ENCODE assay signal across 28 mouse cellular contexts in the genomic region with DNA sequence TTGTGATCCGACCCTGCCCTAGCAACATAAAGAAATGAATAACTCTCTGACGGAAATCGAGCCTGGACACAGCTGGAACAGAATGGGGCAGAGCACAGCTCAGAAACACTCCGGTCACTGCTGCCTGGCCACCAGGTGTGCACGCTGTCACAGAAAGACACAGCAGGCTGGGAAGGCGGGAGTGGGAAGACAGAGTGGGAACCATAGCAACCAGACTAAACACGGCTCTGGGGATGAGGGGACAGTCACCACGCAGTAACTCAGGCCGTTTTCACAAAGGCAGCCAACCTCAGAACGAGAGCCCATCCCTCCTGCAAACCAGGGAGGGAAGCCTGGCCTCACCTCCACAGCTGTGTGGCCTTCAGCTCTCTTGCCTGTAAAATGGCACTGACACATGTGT. TPM values are rescaled to one million over a fixed set of nuclear protein-coding genes. Genes with fewer than 3 reads are reported as not detected.
DNase-seq lines count a peak whose midpoint lies in the region; ATAC-seq and TF ChIP-seq lines count a peak whose summit lies in the region.
"Had no signal": no experiment of that assay in that cellular context is flagged by ENCODE, and none has a peak within 500 bp of the region (broad histone marks: within the 10 kb centered on the region; RNA-seq: fewer than 3 reads in every experiment).

No protein-coding gene starts in this region.

- WGBS in embryonic facial prominence, embryonic 14.5 days: 62% methylated on average over 10 of the region's 10 CpGs
- WGBS in embryonic facial prominence, embryonic 10.5 days: 75% methylated on average over 10 of the region's 10 CpGs
- 34% methylated on average over 10 of the region's 10 CpGs for WGBS in midbrain, embryonic 14.5 days
- WGBS in midbrain, postnatal 0 days: 44% methylated on average over 10 of the region's 10 CpGs
- 47% methylated on average over 10 of the region's 10 CpGs for WGBS in neural tube, embryonic 14.5 days

- no peak overlapping the region for H3K4me2 ChIP-seq in embryonic facial prominence, embryonic 14.5 days (ENCODE audit: low read depth, low read length)
- H3K4me2 ChIP-seq in midbrain, embryonic 14.5 days (ENCODE audit: low read length): no peak overlapping the region
- H3K4me2 ChIP-seq in midbrain, postnatal 0 days (ENCODE audit: low read depth, low read length, poor library complexity, severe bottlenecking): no peak overlapping the region
- H3K4me2 ChIP-seq in neural tube, embryonic 14.5 days (ENCODE audit: low read depth, low read length): no peak overlapping the region
- H3K4me2 ChIP-seq: embryonic facial prominence, embryonic 12.5 days; forebrain, embryonic 15.5 days; heart, embryonic 12.5 days; liver, embryonic 15.5 days; lung, embryonic 15.5 days had no signal

- DNase-seq in embryonic facial prominence, embryonic 14.5 days (ENCODE audit: low spot score): no peak
- no peak for DNase-seq in embryonic facial prominence, embryonic 10.5 days (ENCODE audit: low spot score)
- DNase-seq in left cerebral cortex, postnatal 14 days (ENCODE audit: low spot score in 2 of 2): peak; percentile 38 to 54
- no peak for DNase-seq in left cerebral cortex, adult 11 months (ENCODE audit: low spot score)
- peak; percentile 33 for DNase-seq in midbrain, embryonic 14.5 days
- no peak for DNase-seq in midbrain, postnatal 0 days (ENCODE audit: low spot score)
- DNase-seq: adrenal gland, adult 8-10 months; cerebellum, adult 18-20 months; cerebellum, postnatal 14 days; gastrocnemius, postnatal 25 days; heart, adult 18-20 months; heart, postnatal 10 days; kidney, adult 2 months; layer of hippocampus, adult 9-11 months; liver; lung, postnatal 36 days; thymus, adult 18-20 months; thymus, postnatal 36 days had no signal

- H3K4me1 ChIP-seq in embryonic facial prominence, embryonic 14.5 days (ENCODE audit: control insufficient read depth, insufficient read depth, low read length): no peaks in the 10 kb centered on the region
- no peaks in the 10 kb centered on the region for H3K4me1 ChIP-seq in embryonic facial prominence, embryonic 10.5 days
- no peaks in the 10 kb centered on the region for H3K4me1 ChIP-seq in midbrain, embryonic 14.5 days (ENCODE audit: control insufficient read depth, insufficient read depth, low read length)
- H3K4me1 ChIP-seq in midbrain, postnatal 0 days (ENCODE audit: insufficient read depth, low read length): no peaks in the 10 kb centered on the region
- H3K4me1 ChIP-seq in neural tube, embryonic 14.5 days (ENCODE audit: control insufficient read depth, insufficient read depth, low read length): no peaks in the 10 kb centered on the region
- H3K4me1 ChIP-seq: embryonic facial prominence, embryonic 12.5 days; forebrain, embryonic 15.5 days; heart, embryonic 12.5 days; liver, embryonic 15.5 days; lung, embryonic 15.5 days had no signal

- ATAC-seq in embryonic facial prominence, embryonic 14.5 days (ENCODE audit: low read depth): no peak
- no peak for ATAC-seq in midbrain, embryonic 14.5 days (ENCODE audit: low FRiP score, low TSS enrichment)
- no peak for ATAC-seq in midbrain, postnatal 0 days (ENCODE audit: low FRiP score)
- ATAC-seq in neural tube, embryonic 14.5 days (ENCODE audit: low read depth): no peak
- ATAC-seq in erythroid progenitor cell, adult 5-6 weeks (replicated peaks; ENCODE audit: low FRiP score, poor library complexity, severe bottlenecking): no peak
- ATAC-seq: activated CD4-positive, CD25-positive, alpha-beta regulatory T cell, adult 4 months; forebrain, embryonic 15.5 days; inflammation-experienced regulatory T-cells, adult 6 months had no signal

- H3K9me3 ChIP-seq in embryonic facial prominence, embryonic 14.5 days (ENCODE audit: control insufficient read depth, low read length): no peaks in the 10 kb centered on the region
- H3K9me3 ChIP-seq in embryonic facial prominence, embryonic 10.5 days: no peaks in the 10 kb centered on the region
- no peaks in the 10 kb centered on the region for H3K9me3 ChIP-seq in midbrain, embryonic 14.5 days (ENCODE audit: control insufficient read depth, low read length)
- H3K9me3 ChIP-seq in midbrain, postnatal 0 days (ENCODE audit: low read length): no peaks in the 10 kb centered on the region
- no peaks in the 10 kb centered on the region for H3K9me3 ChIP-seq in neural tube, embryonic 14.5 days (ENCODE audit: control insufficient read depth, low read length)
- H3K9me3 ChIP-seq: embryonic facial prominence, embryonic 12.5 days; forebrain, embryonic 15.5 days; heart, embryonic 12.5 days; liver, embryonic 15.5 days; lung, embryonic 15.5 days had no signal

- no peak for TF ChIP-seq CTCF in midbrain, postnatal 0 days (IDR thresholded peaks at IDR 0.05)

- intact Hi-C loops in left cerebral cortex, postnatal 14 days (cut with DNase I): no loop called here

- H3K27me3 ChIP-seq in embryonic facial prominence, embryonic 14.5 days (replicated peaks; ENCODE audit: control insufficient read depth, insufficient read depth, low read length): no peaks in the 10 kb centered on the region
- no peaks in the 10 kb centered on the region for H3K27me3 ChIP-seq in embryonic facial prominence, embryonic 10.5 days (replicated peaks; ENCODE audit: low read depth, poor library complexity, severe bottlenecking)
- no peaks in the 10 kb centered on the region for H3K27me3 ChIP-seq in midbrain, embryonic 14.5 days (ENCODE audit: control insufficient read depth, insufficient read depth, low read length)
- H3K27me3 ChIP-seq in midbrain, postnatal 0 days (ENCODE audit: insufficient read depth, low read length): no peaks in the 10 kb centered on the region
- H3K27me3 ChIP-seq in neural tube, embryonic 14.5 days (ENCODE audit: control insufficient read depth, insufficient read depth, low read length): no peaks in the 10 kb centered on the region
- H3K27me3 ChIP-seq: embryonic facial prominence, embryonic 12.5 days; forebrain, embryonic 15.5 days; heart, embryonic 12.5 days; liver, embryonic 15.5 days; lung, embryonic 15.5 days had no signal

- H3K9ac ChIP-seq in embryonic facial prominence, embryonic 14.5 days (ENCODE audit: low read depth, low read length): peak overlapping the region; percentile 5; the same call in 1 of the 2 replicates
- H3K9ac ChIP-seq in midbrain, embryonic 14.5 days (replicated peaks; ENCODE audit: low read length): no peak overlapping the region
- no peak overlapping the region for H3K9ac ChIP-seq in midbrain, postnatal 0 days (replicated peaks; ENCODE audit: low read length, poor library complexity, severe bottlenecking)
- H3K9ac ChIP-seq in neural tube, embryonic 14.5 days (replicated peaks; ENCODE audit: low read depth, low read length): 0 out of 2 replicates have a peak overlapping the region, but pooled peaks have one; percentile 16
- H3K9ac ChIP-seq: embryonic facial prominence, embryonic 12.5 days; forebrain, embryonic 15.5 days; heart, embryonic 12.5 days; liver, embryonic 15.5 days; lung, embryonic 15.5 days had no signal

- H3K36me3 ChIP-seq in embryonic facial prominence, embryonic 14.5 days (ENCODE audit: control insufficient read depth, insufficient read depth, low read length): peaks cover 14% of the 10 kb centered on the region; the same call in 1 of the 2 replicates
- peaks cover 45% of the 10 kb centered on the region for H3K36me3 ChIP-seq in embryonic facial prominence, embryonic 10.5 days (replicated peaks)
- H3K36me3 ChIP-seq in midbrain, embryonic 14.5 days (ENCODE audit: control insufficient read depth, insufficient read depth, low read length): no peaks in the 10 kb centered on the region
- H3K36me3 ChIP-seq in midbrain, postnatal 0 days (ENCODE audit: insufficient read depth, low read length): peaks cover 7% of the 10 kb centered on the region
- no peaks in the 10 kb centered on the region for H3K36me3 ChIP-seq in neural tube, embryonic 14.5 days (ENCODE audit: control insufficient read depth, insufficient read depth, low read length)
- H3K36me3 ChIP-seq: forebrain, embryonic 15.5 days had no signal

- no peak overlapping the region for H3K27ac ChIP-seq in embryonic facial prominence, embryonic 14.5 days (replicated peaks; ENCODE audit: low read depth, low read length)
- H3K27ac ChIP-seq in embryonic facial prominence, embryonic 10.5 days (replicated peaks): no peak overlapping the region
- H3K27ac ChIP-seq in midbrain, embryonic 14.5 days (replicated peaks; ENCODE audit: low read depth, low read length): no peak overlapping the region
- H3K27ac ChIP-seq in midbrain, postnatal 0 days (ENCODE audit: low read depth, low read length): no peak overlapping the region
- H3K27ac ChIP-seq in neural tube, embryonic 14.5 days (ENCODE audit: low read depth, low read length): no peak overlapping the region
- H3K27ac ChIP-seq: embryonic facial prominence, embryonic 12.5 days; forebrain, embryonic 15.5 days; kidney, postnatal 0 days; liver, embryonic 15.5 days; lung, embryonic 15.5 days had no signal

- H3K4me3 ChIP-seq in embryonic facial prominence, embryonic 14.5 days (ENCODE audit: low read depth, low read length): no peak overlapping the region
- H3K4me3 ChIP-seq in embryonic facial prominence, embryonic 10.5 days: no peak overlapping the region
- H3K4me3 ChIP-seq in midbrain, embryonic 14.5 days (replicated peaks; ENCODE audit: low read depth, low read length): no peak overlapping the region
- H3K4me3 ChIP-seq in midbrain, postnatal 0 days (ENCODE audit: low read depth, low read length): no peak overlapping the region
- H3K4me3 ChIP-seq in neural tube, embryonic 14.5 days (ENCODE audit: low read depth, low read length): no peak overlapping the region
- H3K4me3 ChIP-seq: embryonic facial prominence, embryonic 12.5 days; forebrain, embryonic 15.5 days; heart, embryonic 12.5 days; liver, embryonic 15.5 days; lung, embryonic 15.5 days had no signal

RNA-seq across cellular contexts. Expression of a gene that starts 34.0 kb away (rescaled TPM):
- 27.3 and 29.9 TPM in 2 replicates for polyA plus RNA-seq in embryonic facial prominence, embryonic 14.5 days (2014; fragmentation: Nextera tagmentation; extraction: Ambion mirVana)
- 46.6 and 47.6 TPM in 2 replicates for polyA plus RNA-seq in embryonic facial prominence, embryonic 10.5 days (2016; fragmentation: Nextera tagmentation; extraction: Ambion mirVana)
- 10 to 100 TPM; 12.7 TPM for total RNA-seq in left cerebral cortex, postnatal 14 days (2021)
- 18.8 and 22.0 TPM in 2 replicates for polyA plus RNA-seq in midbrain, embryonic 14.5 days (2014; fragmentation: Nextera tagmentation; extraction: Ambion mirVana)
- total RNA-seq in midbrain, postnatal 0 days (2014; rRNA removed): 25.2 and 30.9 TPM in 2 replicates
- polyA plus RNA-seq in midbrain, postnatal 0 days (2015; fragmentation: Nextera tagmentation; extraction: Ambion mirVana): 20.4 and 21.6 TPM in 2 replicates
- polyA plus RNA-seq in neural tube, embryonic 14.5 days (2014; fragmentation: Nextera tagmentation; extraction: Ambion mirVana): 22.4 and 24.1 TPM in 2 replicates
- total RNA-seq in erythroid progenitor cell, adult 5-6 weeks (2015; ENCODE audit: low replicate concordance): 73.9 and 91.8 TPM in 2 replicates
- total RNA-seq in erythroid progenitor cell, adult 5-6 weeks (2017; ENCODE audit: low replicate concordance): 77.2 and 91.8 TPM in 2 replicates

Comparison
In these comparisons a context has a peak if more than half of its experiments do, and no peak if none do; other contexts are left out.
1. DNase-seq: peak in left cerebral cortex, postnatal 14 days (2 of 2) and midbrain, embryonic 14.5 days (single experiment); none in embryonic facial prominence, embryonic 14.5 days (single experiment), embryonic facial prominence, embryonic 10.5 days (single experiment), left cerebral cortex, adult 11 months (single experiment) and midbrain, postnatal 0 days (single experiment).
2. H3K9ac ChIP-seq: peak in embryonic facial prominence, embryonic 14.5 days (single experiment) and neural tube, embryonic 14.5 days (single experiment); none in midbrain, embryonic 14.5 days (single experiment) and midbrain, postnatal 0 days (single experiment).